Mouse (Mus musculus): ENCODE measurements around the gene Fancf. TPM values are rescaled to one million over a fixed set of nuclear protein-coding genes. Genes with fewer than 3 reads are reported as not detected.

Fancf gene
- polyA plus RNA-seq, 1 experiment = 4.0 TPM

GRCm38 (mm10) chr7:51840515-51840914, 21.6 kb downstream of the Fancf start:
- Histone ChIP-seq H3K27me3 (replicated peaks; ENCODE audit: control insufficient read depth, insufficient read depth, low read length) (no peaks in the 10 kb centered on the region), H3K27ac (ENCODE audit: insufficient read depth, low read depth, low read length) (no peak overlapping the region), H3K4me3 (ENCODE audit: insufficient read depth, low read depth, low read length) (no peak overlapping the region), H3K4me1 (ENCODE audit: control insufficient read depth, insufficient read depth, low read length) (no peaks in the 10 kb centered on the region), H3K36me3 (ENCODE audit: control insufficient read depth, insufficient read depth, low read length) (no peaks in the 10 kb centered on the region)
- no peak for DNase-seq
- 53% methylated on average over 7 of the region's 7 CpGs for WGBS
- no peak for TF ChIP-seq POLR2A (IDR thresholded peaks at IDR 0.05; ENCODE audit: low read depth, low read length)
- TF ChIP-seq CTCF (conservative IDR thresholded peaks at IDR 0.05; ENCODE audit: insufficient read depth, insufficient read length, low read depth, low read length) = no peak

GRCm38 (mm10) chr7:51831917-51832316, 30.1 kb downstream of the Fancf start:
- no peaks in the 10 kb centered on the region for H3K4me1 ChIP-seq (ENCODE audit: control insufficient read depth, insufficient read depth, low read length)
- H3K27me3 ChIP-seq (replicated peaks; ENCODE audit: control insufficient read depth, insufficient read depth, low read length) = no peaks in the 10 kb centered on the region
- H3K36me3 ChIP-seq (ENCODE audit: control insufficient read depth, insufficient read depth, low read length) = no peaks in the 10 kb centered on the region
- no peak for TF ChIP-seq CTCF (conservative IDR thresholded peaks at IDR 0.05; ENCODE audit: insufficient read depth, insufficient read length, low read depth, low read length)
- no peak for TF ChIP-seq POLR2A (IDR thresholded peaks at IDR 0.05; ENCODE audit: low read depth, low read length)
- no peak overlapping the region for H3K27ac ChIP-seq (ENCODE audit: insufficient read depth, low read depth, low read length)
- WGBS = 22% methylated on average over 7 of the region's 7 CpGs
- no peak overlapping the region for H3K4me3 ChIP-seq (ENCODE audit: insufficient read depth, low read depth, low read length)
- DNase-seq = no peak

GRCm38 (mm10) chr7:51823562-51824338, 38.3 kb downstream of the Fancf start:
- TF ChIP-seq CTCF (conservative IDR thresholded peaks at IDR 0.05; ENCODE audit: insufficient read depth, insufficient read length, low read depth, low read length) = no peak
- TF ChIP-seq POLR2A (IDR thresholded peaks at IDR 0.05; ENCODE audit: low read depth, low read length) = no peak
- no peaks in the 10 kb centered on the region for H3K36me3 ChIP-seq (ENCODE audit: control insufficient read depth, insufficient read depth, low read length)
- WGBS = 75% methylated on average over 7 of the region's 7 CpGs
- no peak overlapping the region for H3K4me3 ChIP-seq (ENCODE audit: insufficient read depth, low read depth, low read length)
- no peak overlapping the region for H3K27ac ChIP-seq (ENCODE audit: insufficient read depth, low read depth, low read length)
- no peak for DNase-seq
- H3K4me1 ChIP-seq (ENCODE audit: control insufficient read depth, insufficient read depth, low read length) = no peaks in the 10 kb centered on the region
- H3K27me3 ChIP-seq (replicated peaks; ENCODE audit: control insufficient read depth, insufficient read depth, low read length) = no peaks in the 10 kb centered on the region

- no peak overlapping the region for H3K27ac ChIP-seq (ENCODE audit: insufficient read depth, low read depth, low read length)
- H3K4me1 ChIP-seq (ENCODE audit: control insufficient read depth, insufficient read depth, low read length) = no peaks in the 10 kb centered on the region
- H3K36me3 ChIP-seq (ENCODE audit: control insufficient read depth, insufficient read depth, low read length) = no peaks in the 10 kb centered on the region
- no peak for TF ChIP-seq CTCF (conservative IDR thresholded peaks at IDR 0.05; ENCODE audit: insufficient read depth, insufficient read length, low read depth, low read length)
- H3K4me3 ChIP-seq (ENCODE audit: insufficient read depth, low read depth, low read length) = no peak overlapping the region
- 70% methylated on average over 2 of the region's 2 CpGs for WGBS
- DNase-seq = no peak
- H3K27me3 ChIP-seq (replicated peaks; ENCODE audit: control insufficient read depth, insufficient read depth, low read length) = no peaks in the 10 kb centered on the region
Observed at GRCm38 (mm10) chr7:51821467-51821866, 40.6 kb downstream of the Fancf start.

GRCm38 (mm10) chr7:51819891-51820290, 42.2 kb downstream of the Fancf start:
- no peaks in the 10 kb centered on the region for H3K36me3 ChIP-seq (ENCODE audit: control insufficient read depth, insufficient read depth, low read length)
- H3K4me1 ChIP-seq (ENCODE audit: control insufficient read depth, insufficient read depth, low read length) = no peaks in the 10 kb centered on the region
- TF ChIP-seq CTCF (conservative IDR thresholded peaks at IDR 0.05; ENCODE audit: insufficient read depth, insufficient read length, low read depth, low read length) = no peak
- TF ChIP-seq POLR2A (IDR thresholded peaks at IDR 0.05; ENCODE audit: low read depth, low read length) = no peak
- no peak for DNase-seq
- no peak overlapping the region for H3K27ac ChIP-seq (ENCODE audit: insufficient read depth, low read depth, low read length)
- WGBS = 77% methylated on average over 1 of the region's 1 CpGs
- no peak overlapping the region for H3K4me3 ChIP-seq (ENCODE audit: insufficient read depth, low read depth, low read length)
- H3K27me3 ChIP-seq (replicated peaks; ENCODE audit: control insufficient read depth, insufficient read depth, low read length) = no peaks in the 10 kb centered on the region

GRCm38 (mm10) chr7:51818251-51818974, 43.7 kb downstream of the Fancf start:
- no peak for TF ChIP-seq POLR2A (IDR thresholded peaks at IDR 0.05; ENCODE audit: low read depth, low read length)
- no peak for TF ChIP-seq CTCF (conservative IDR thresholded peaks at IDR 0.05; ENCODE audit: insufficient read depth, insufficient read length, low read depth, low read length)
- Histone ChIP-seq H3K4me3 (ENCODE audit: insufficient read depth, low read depth, low read length) (no peak overlapping the region), H3K27me3 (replicated peaks; ENCODE audit: control insufficient read depth, insufficient read depth, low read length) (no peaks in the 10 kb centered on the region), H3K36me3 (ENCODE audit: control insufficient read depth, insufficient read depth, low read length) (no peaks in the 10 kb centered on the region), H3K27ac (ENCODE audit: insufficient read depth, low read depth, low read length) (no peak overlapping the region), H3K4me1 (ENCODE audit: control insufficient read depth, insufficient read depth, low read length) (no peaks in the 10 kb centered on the region)
- no peak for DNase-seq
- 63% methylated on average over 3 of the region's 3 CpGs for WGBS

- WGBS = 57% methylated on average over 3 of the region's 3 CpGs
- Histone ChIP-seq H3K27ac (ENCODE audit: insufficient read depth, low read depth, low read length) (no peak overlapping the region), H3K4me3 (ENCODE audit: insufficient read depth, low read depth, low read length) (no peak overlapping the region)
Observed at GRCm38 (mm10) chr7:51816283-51816839, 45.7 kb downstream of the Fancf start.

More at GRCm38 (mm10) chr7:51816283-51816839, 45.7 kb downstream of the Fancf start:
- no peak for DNase-seq
- H3K4me1 ChIP-seq (ENCODE audit: control insufficient read depth, insufficient read depth, low read length) = no peaks in the 10 kb centered on the region
- no peaks in the 10 kb centered on the region for H3K36me3 ChIP-seq (ENCODE audit: control insufficient read depth, insufficient read depth, low read length)
- TF ChIP-seq POLR2A (IDR thresholded peaks at IDR 0.05; ENCODE audit: low read depth, low read length) (no peak), CTCF (conservative IDR thresholded peaks at IDR 0.05; ENCODE audit: insufficient read depth, insufficient read length, low read depth, low read length) (no peak)
- no peaks in the 10 kb centered on the region for H3K27me3 ChIP-seq (replicated peaks; ENCODE audit: control insufficient read depth, insufficient read depth, low read length)

All from kidney, adult 2 months (tissue).